Mouse (Mus musculus): ENCODE results near the gene Senp3. TPM values are rescaled to one million over a fixed set of nuclear protein-coding genes. Genes with fewer than 3 reads are reported as not detected.

Gene Senp3
- polyA plus RNA-seq, 1 experiment from 2014 or later = 116 TPM

DNA sequence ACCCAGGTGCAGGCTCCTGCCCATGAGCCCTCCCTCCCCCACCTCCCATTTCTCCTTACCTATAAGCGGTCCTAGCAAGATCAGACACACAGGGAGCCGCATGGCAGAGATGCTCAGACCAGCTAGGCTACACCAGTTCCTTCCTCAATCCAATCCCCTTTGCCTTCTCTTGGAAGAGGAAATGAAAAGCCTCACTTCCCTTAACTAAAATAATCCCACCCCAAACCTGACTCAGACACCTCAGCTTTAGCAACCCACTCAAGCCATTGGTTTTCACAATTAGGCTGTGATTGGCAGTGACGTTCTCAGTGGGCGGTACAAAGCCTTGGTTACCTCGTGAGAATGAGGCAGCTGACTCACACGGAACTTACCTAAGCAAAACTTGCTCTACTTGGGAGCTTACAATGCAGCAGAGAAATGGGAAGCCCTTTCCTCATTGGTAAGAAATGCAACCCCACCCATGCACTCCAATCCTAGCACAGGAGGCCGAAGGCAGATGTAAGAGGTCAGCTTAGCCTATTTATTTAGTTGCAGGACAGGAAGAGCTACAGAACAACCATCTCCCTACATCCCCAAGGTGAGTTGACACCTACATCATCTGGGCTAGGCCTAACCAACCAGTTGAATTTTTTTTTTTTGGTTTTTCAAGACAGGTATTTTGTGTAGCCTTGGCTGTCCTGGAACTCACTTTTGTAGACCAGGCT lies 15.8 kb downstream of the Senp3 start, which contains the start of gene Cd68:
Gene Cd68, minus strand, starts transcription at position 193 of the 704 bp plus-strand sequence.
- peak; percentile 40 for DNase-seq (ENCODE audit: low spot score)
- no peak within 1 kb of the TSS for H3K27ac ChIP-seq
- peaks cover 76% of the 10 kb centered on the region for H3K36me3 ChIP-seq
- peaks cover 44% of the 10 kb centered on the region for H3K4me1 ChIP-seq (replicated peaks)
- no peaks in the 10 kb centered on the region for H3K9me3 ChIP-seq
- 39% methylated on average over 7 of the region's 7 CpGs for WGBS
- H3K4me3 ChIP-seq = peak within 1 kb of the TSS; percentile 20
- no peaks in the 10 kb centered on the region for H3K27me3 ChIP-seq (ENCODE audit: insufficient read depth, poor library complexity, severe bottlenecking)

DNA sequence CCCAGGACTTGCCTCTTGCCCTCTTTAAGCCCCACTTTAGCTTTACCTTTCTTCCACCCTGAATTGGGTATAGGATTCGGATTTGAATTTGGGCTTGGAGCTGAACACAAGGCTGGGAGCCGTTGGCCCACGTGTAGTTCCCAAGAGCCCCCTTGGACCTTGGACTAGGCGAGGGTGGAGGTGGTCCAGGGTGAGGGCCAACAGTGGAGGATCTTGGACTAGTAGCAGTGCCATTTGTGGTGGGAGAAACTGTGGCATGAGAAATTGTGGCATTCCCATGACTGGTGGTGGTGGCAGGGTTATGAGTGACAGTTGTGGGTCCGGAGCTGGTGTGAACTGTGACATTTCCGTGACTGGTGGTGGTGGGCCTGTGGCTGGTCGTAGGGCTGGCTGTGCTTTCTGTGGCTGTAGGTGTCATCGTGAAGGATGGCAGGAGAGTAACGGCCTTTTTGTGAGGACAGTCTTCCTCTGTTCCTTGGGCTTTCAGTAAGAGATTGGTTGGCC lies 16.4 kb downstream of the Senp3 start:
- H3K27ac ChIP-seq = no peak overlapping the region
- WGBS = 87% methylated on average over 9 of the region's 9 CpGs
- DNase-seq (ENCODE audit: low spot score) = no peak
- H3K9me3 ChIP-seq = no peaks in the 10 kb centered on the region
- peaks cover 41% of the 10 kb centered on the region for H3K4me1 ChIP-seq (replicated peaks)
- peak overlapping the region; percentile 20 for H3K4me3 ChIP-seq
- H3K36me3 ChIP-seq = peaks cover 70% of the 10 kb centered on the region
- no peaks in the 10 kb centered on the region for H3K27me3 ChIP-seq (ENCODE audit: insufficient read depth, poor library complexity, severe bottlenecking)

DNA sequence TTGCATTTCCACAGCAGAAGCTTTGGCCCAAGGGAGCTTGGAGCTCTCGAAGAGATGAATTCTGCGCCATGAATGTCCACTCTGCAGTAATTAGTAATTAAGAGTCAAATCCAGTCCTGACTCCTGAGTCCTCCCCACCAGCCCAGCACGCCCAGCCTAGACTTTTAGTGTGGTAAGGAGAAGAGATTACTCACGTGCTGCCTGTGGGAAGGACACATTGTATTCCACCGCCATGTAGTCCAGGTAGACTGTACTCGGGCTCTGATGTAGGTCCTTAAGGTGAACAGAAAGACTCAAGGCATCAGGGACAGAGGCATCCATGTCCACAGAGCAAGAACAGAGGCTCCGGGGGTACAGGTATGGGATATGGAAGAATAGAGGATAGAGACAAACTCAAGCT lies 17.0 kb downstream of the Senp3 start:
- 94% methylated on average over 7 of the region's 7 CpGs for WGBS
- peaks cover 70% of the 10 kb centered on the region for H3K36me3 ChIP-seq
- peak overlapping the region; percentile 21 for H3K4me3 ChIP-seq
- H3K4me1 ChIP-seq (replicated peaks) = peaks cover 34% of the 10 kb centered on the region
- no peaks in the 10 kb centered on the region for H3K27me3 ChIP-seq (ENCODE audit: insufficient read depth, poor library complexity, severe bottlenecking)
- no peak overlapping the region for H3K27ac ChIP-seq
- no peaks in the 10 kb centered on the region for H3K9me3 ChIP-seq
- no peak for DNase-seq (ENCODE audit: low spot score)

- WGBS = 90% methylated on average over 6 of the region's 6 CpGs
- no peak for DNase-seq (ENCODE audit: low spot score)
- H3K27ac ChIP-seq = peak overlapping the region; percentile 95
- no peaks in the 10 kb centered on the region for H3K27me3 ChIP-seq (ENCODE audit: insufficient read depth, poor library complexity, severe bottlenecking)
- H3K4me3 ChIP-seq = no peak overlapping the region
- H3K36me3 ChIP-seq = peaks cover 69% of the 10 kb centered on the region
- peaks cover 26% of the 10 kb centered on the region for H3K4me1 ChIP-seq (replicated peaks)
- H3K9me3 ChIP-seq = no peaks in the 10 kb centered on the region
Measured at GRCm38 (mm10) chr11:69663795-69664194, 18.1 kb downstream of the Senp3 start.

DNA sequence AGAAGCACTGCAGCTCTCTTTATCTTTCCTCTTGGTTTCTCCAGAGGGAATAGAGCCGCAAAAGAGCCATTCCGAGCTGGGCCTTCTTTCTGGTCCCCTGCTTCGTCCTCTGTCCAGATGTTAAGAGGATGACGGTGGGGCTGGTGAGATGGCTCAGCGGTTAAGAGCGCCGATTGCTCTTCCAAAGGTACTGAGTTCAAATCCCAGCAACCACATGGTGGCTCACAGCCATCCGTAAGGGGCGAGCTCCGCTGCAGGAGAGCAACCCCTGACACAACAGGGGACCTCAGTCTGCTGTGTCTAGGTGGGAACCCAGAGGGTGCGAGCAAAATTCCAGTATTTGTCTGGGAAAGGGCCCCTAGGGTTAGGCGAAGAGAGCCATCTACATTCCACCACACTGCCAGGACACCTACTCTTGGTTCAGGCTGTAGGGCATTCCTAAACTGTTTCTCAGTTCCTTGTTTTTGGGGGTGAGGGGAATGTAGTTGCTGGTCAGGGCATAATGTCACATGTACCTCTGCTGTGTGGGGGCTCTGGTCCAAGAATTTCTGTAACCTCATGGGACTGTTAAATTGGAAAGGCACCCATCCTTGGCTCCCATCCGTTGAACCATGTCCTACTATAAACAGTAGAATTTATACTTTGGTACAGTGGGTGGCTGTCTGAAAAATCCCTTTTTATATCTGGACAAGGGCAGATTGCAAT lies 18.8 kb downstream of the Senp3 start:
- Histone ChIP-seq H3K27me3 (ENCODE audit: insufficient read depth, poor library complexity, severe bottlenecking) (no peaks in the 10 kb centered on the region), H3K9me3 (no peaks in the 10 kb centered on the region), H3K4me3 (peak overlapping the region; percentile 60), H3K27ac (peak overlapping the region; percentile 95), H3K4me1 (replicated peaks) (peaks cover 26% of the 10 kb centered on the region), H3K36me3 (peaks cover 69% of the 10 kb centered on the region)
- 67% methylated on average over 13 of the region's 13 CpGs for WGBS
- DNase-seq (ENCODE audit: low spot score) = no peak

DNA sequence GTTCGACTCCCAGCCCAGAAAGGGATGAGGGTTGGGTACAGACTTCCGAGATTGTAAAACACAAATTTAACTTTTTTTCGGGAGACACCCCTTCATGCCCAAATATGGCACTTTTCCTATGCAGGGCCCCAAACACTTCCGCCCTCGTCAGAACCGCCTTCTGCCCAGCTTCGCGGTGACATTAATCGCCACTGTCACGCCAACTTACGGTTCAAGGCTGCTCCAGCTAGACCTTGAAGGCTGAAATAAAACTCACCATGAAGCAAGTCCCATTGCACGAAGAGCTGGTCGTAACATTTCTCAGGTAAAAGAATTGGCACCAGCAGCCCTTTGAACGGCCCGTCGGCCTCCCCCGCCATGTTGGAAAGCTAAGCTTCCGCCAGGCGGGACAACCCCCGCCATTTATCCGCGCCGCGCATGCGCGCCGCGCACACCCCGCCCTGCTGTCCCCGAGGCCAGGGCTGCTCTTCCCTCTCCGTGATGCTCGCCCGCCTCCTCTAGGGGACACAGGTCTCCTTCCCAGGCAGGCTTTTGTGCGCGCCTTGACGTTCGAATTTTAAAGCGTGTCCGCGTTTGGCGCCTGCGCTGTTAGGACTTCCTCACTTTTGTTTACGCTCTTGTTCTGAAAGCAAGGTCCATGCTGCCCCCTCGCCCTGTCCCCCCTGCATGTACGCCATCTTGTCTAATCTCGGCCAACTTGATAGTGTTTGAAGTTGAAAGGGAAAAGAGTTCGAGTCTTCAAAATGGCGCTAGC lies 19.5 kb downstream of the Senp3 start, which contains the start of gene Mpdu1:
Gene Mpdu1, minus strand, starts transcription at position 430 of the 754 bp plus-strand sequence.
- under 1% methylated on average over 48 of the region's 48 CpGs for WGBS
- Histone ChIP-seq H3K27ac (peak within 1 kb of the TSS; percentile 95), H3K4me3 (peak within 1 kb of the TSS; percentile 60), H3K9me3 (no peaks in the 10 kb centered on the region), H3K27me3 (ENCODE audit: insufficient read depth, poor library complexity, severe bottlenecking) (no peaks in the 10 kb centered on the region), H3K36me3 (peaks cover 69% of the 10 kb centered on the region), H3K4me1 (replicated peaks) (peaks cover 29% of the 10 kb centered on the region)
- peak; percentile 97 for DNase-seq (ENCODE audit: low spot score)

DNA sequence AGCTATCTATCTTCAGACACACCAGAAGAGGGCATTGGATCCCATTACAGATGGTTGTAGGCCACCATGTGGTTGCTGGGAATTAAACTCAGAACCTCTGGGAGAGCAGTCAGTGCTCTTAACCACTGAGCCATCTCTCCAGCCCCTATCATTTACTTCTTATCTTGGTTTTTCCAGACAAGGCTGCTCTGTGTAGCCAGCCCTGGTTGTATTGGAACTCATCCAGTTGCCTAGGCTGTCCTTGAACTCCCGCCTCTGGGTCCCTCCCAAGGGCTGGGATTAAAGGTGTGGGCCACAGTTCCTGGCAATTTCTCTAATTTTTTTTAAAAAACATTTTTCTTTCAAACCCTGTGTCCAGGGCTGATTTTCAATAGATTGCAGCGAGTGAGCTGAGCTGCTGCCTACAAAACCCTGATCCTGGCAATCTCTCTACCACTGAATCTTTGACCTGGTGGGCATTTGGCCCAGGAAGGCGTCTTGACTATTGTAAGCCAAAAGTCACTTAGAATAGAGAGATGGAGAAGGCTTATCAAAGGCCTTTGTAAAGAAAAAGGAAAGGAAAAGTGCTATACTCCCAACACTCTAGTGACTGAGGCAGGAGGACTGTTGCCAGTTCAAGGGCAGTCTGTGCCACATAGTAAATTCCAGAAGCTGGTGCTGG lies 20.5 kb downstream of the Senp3 start:
- peaks cover 37% of the 10 kb centered on the region for H3K4me1 ChIP-seq (replicated peaks)
- H3K27ac ChIP-seq = peak overlapping the region; percentile 95
- no peaks in the 10 kb centered on the region for H3K9me3 ChIP-seq
- WGBS = 82% methylated on average over 3 of the region's 3 CpGs
- peak overlapping the region; percentile 60 for H3K4me3 ChIP-seq
- peaks cover 71% of the 10 kb centered on the region for H3K36me3 ChIP-seq
- no peak for DNase-seq (ENCODE audit: low spot score)
- no peaks in the 10 kb centered on the region for H3K27me3 ChIP-seq (ENCODE audit: insufficient read depth, poor library complexity, severe bottlenecking)

- 85% methylated on average over 15 of the region's 15 CpGs for WGBS
- H3K4me1 ChIP-seq (replicated peaks) = peaks cover 46% of the 10 kb centered on the region
- H3K27me3 ChIP-seq (ENCODE audit: insufficient read depth, poor library complexity, severe bottlenecking) = no peaks in the 10 kb centered on the region
- no peak overlapping the region for H3K27ac ChIP-seq
- H3K36me3 ChIP-seq = peaks cover 77% of the 10 kb centered on the region
- H3K4me3 ChIP-seq = no peak overlapping the region
- no peaks in the 10 kb centered on the region for H3K9me3 ChIP-seq
- no peak for DNase-seq (ENCODE audit: low spot score)
Measured at GRCm38 (mm10) chr11:69657462-69657881, 24.4 kb downstream of the Senp3 start.

GRCm38 (mm10) chr11:69656617-69657461 lies 25.0 kb downstream of the Senp3 start:
- Histone ChIP-seq H3K4me3 (no peak overlapping the region), H3K9me3 (no peaks in the 10 kb centered on the region), H3K4me1 (replicated peaks) (peaks cover 45% of the 10 kb centered on the region), H3K27ac (peak overlapping the region; percentile 66), H3K27me3 (ENCODE audit: insufficient read depth, poor library complexity, severe bottlenecking) (no peaks in the 10 kb centered on the region), H3K36me3 (peaks cover 84% of the 10 kb centered on the region)
- 81% methylated on average over 10 of the region's 10 CpGs for WGBS
- DNase-seq (ENCODE audit: low spot score) = peak; percentile 61

GRCm38 (mm10) chr11:69656065-69656455 lies 25.8 kb downstream of the Senp3 start:
- no peak for DNase-seq (ENCODE audit: low spot score)
- Histone ChIP-seq H3K9me3 (no peaks in the 10 kb centered on the region), H3K36me3 (peaks cover 91% of the 10 kb centered on the region), H3K4me1 (replicated peaks) (peaks cover 37% of the 10 kb centered on the region), H3K27me3 (ENCODE audit: insufficient read depth, poor library complexity, severe bottlenecking) (no peaks in the 10 kb centered on the region), H3K27ac (peak overlapping the region; percentile 66), H3K4me3 (0 out of 2 replicates have a peak overlapping the region, but pooled peaks have one; percentile 9)
- 81% methylated on average over 5 of the region's 5 CpGs for WGBS

GRCm38 (mm10) chr11:69655264-69656064 lies 26.4 kb downstream of the Senp3 start, which contains the start of gene Sox15:
Gene Sox15 (plus strand): TSS chr11:69655314.
- Histone ChIP-seq H3K36me3 (peaks cover 97% of the 10 kb centered on the region), H3K9me3 (no peaks in the 10 kb centered on the region), H3K4me3 (peak within 1 kb of the TSS; percentile 12; the same call in 1 of the 2 replicates), H3K4me1 (replicated peaks) (peaks cover 34% of the 10 kb centered on the region), H3K27ac (peak within 1 kb of the TSS; percentile 66), H3K27me3 (ENCODE audit: insufficient read depth, poor library complexity, severe bottlenecking) (no peaks in the 10 kb centered on the region)
- DNase-seq (ENCODE audit: low spot score) = peak; percentile 78
- 23% methylated on average over 34 of the region's 34 CpGs for WGBS

All from hindbrain, embryonic 10.5 days (tissue).